Mouse (Mus musculus): ENCODE measurements around the gene Slc27a2. TPM values are rescaled to one million over a fixed set of nuclear protein-coding genes. Genes with fewer than 3 reads are reported as not detected.

Gene Slc27a2
- polyA plus RNA-seq, 1 experiment from 2014 or later, result not detected

DNA sequence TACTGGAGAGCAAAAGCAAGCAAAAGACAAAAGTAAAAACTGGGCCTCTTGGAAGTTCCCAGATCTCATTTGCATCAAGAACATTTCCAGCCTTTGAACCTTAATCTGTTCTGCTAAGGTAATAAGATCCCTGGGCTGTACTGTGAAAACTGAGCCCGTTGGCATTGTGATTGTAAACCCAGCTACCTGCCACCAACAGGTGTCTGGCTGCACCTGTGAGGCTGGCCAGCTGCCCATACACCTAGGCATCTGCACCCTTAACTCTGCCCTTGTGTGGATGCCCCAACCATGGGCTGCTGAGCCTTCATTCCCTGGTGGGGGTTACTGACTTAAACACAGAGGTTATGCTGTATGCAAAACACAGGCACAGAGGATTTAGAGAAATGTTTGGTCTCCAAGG lies 20.0 kb downstream of the Slc27a2 start:
- Histone ChIP-seq H3K36me3 (ENCODE audit: control insufficient read depth, insufficient read depth, low read length) (no peaks in the 10 kb centered on the region), H3K27ac (replicated peaks; ENCODE audit: low read depth, low read length) (no peak overlapping the region), H3K9me3 (ENCODE audit: control insufficient read depth, low read length) (no peaks in the 10 kb centered on the region), H3K27me3 (ENCODE audit: control insufficient read depth, insufficient read depth, low read length) (no peaks in the 10 kb centered on the region), H3K4me1 (ENCODE audit: control insufficient read depth, insufficient read depth, low read length) (no peaks in the 10 kb centered on the region), H3K4me3 (ENCODE audit: low read depth, low read length) (no peak overlapping the region), H3K4me2 (ENCODE audit: low read depth, severe bottlenecking) (no peak overlapping the region), H3K9ac (ENCODE audit: low read length) (no peak overlapping the region)
- ATAC-seq (ENCODE audit: insufficient number of reproducible peaks, low FRiP score, low TSS enrichment, low read depth) (no peak), DNase-seq (ENCODE audit: low spot score) (no peak)
- 54% methylated on average over 1 of the region's 1 CpGs for WGBS

- no peaks in the 10 kb centered on the region for H3K36me3 ChIP-seq (ENCODE audit: control insufficient read depth, insufficient read depth, low read length)
- no peak overlapping the region for H3K4me3 ChIP-seq (ENCODE audit: low read depth, low read length)
- no peaks in the 10 kb centered on the region for H3K9me3 ChIP-seq (ENCODE audit: control insufficient read depth, low read length)
- ATAC-seq (ENCODE audit: insufficient number of reproducible peaks, low FRiP score, low TSS enrichment, low read depth), result no peak
- no peak overlapping the region for H3K4me2 ChIP-seq (ENCODE audit: low read depth, severe bottlenecking)
- DNase-seq (ENCODE audit: low spot score), result no peak
- 80% methylated on average over 4 of the region's 4 CpGs for WGBS
- no peaks in the 10 kb centered on the region for H3K27me3 ChIP-seq (ENCODE audit: control insufficient read depth, insufficient read depth, low read length)
- no peaks in the 10 kb centered on the region for H3K4me1 ChIP-seq (ENCODE audit: control insufficient read depth, insufficient read depth, low read length)
- no peak overlapping the region for H3K9ac ChIP-seq (ENCODE audit: low read length)
- no peak overlapping the region for H3K27ac ChIP-seq (replicated peaks; ENCODE audit: low read depth, low read length)
These were observed 20.5 kb downstream of the Slc27a2 start for GRCm38 (mm10) chr2:126572747-126573146.

GRCm38 (mm10) chr2:126575391-126576176 lies 23.4 kb downstream of the Slc27a2 start:
- Histone ChIP-seq H3K9ac (ENCODE audit: low read length) (no peak overlapping the region), H3K4me1 (ENCODE audit: control insufficient read depth, insufficient read depth, low read length) (no peaks in the 10 kb centered on the region), H3K27me3 (ENCODE audit: control insufficient read depth, insufficient read depth, low read length) (no peaks in the 10 kb centered on the region), H3K4me3 (ENCODE audit: low read depth, low read length) (no peak overlapping the region), H3K9me3 (ENCODE audit: control insufficient read depth, low read length) (no peaks in the 10 kb centered on the region), H3K4me2 (ENCODE audit: low read depth, severe bottlenecking) (no peak overlapping the region), H3K27ac (replicated peaks; ENCODE audit: low read depth, low read length) (no peak overlapping the region), H3K36me3 (ENCODE audit: control insufficient read depth, insufficient read depth, low read length) (no peaks in the 10 kb centered on the region)
- no peak for ATAC-seq (ENCODE audit: insufficient number of reproducible peaks, low FRiP score, low TSS enrichment, low read depth)
- 80% methylated on average over 11 of the region's 11 CpGs for WGBS
- DNase-seq (ENCODE audit: low spot score), result no peak

DNA sequence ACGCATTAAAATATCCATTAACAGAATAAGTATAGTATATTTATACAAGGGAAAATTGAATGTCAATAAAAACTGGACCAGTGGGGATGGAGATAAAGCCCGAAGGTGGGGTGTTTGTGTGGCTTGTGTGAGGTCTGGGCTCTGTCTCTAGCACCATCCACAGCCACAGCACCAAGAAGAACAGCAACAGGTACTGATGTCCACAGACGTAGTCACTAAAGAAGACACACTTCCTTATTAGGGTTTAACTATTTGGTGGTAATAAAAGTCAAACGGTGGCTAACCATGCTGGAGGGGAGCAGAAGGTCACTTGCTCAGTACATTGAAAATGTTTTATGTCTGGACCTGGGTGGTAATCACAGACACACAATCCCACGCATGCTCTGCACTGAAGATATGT lies 25.2 kb downstream of the Slc27a2 start:
- Histone ChIP-seq H3K27ac (replicated peaks; ENCODE audit: low read depth, low read length) (no peak overlapping the region), H3K4me1 (ENCODE audit: control insufficient read depth, insufficient read depth, low read length) (no peaks in the 10 kb centered on the region), H3K9me3 (ENCODE audit: control insufficient read depth, low read length) (no peaks in the 10 kb centered on the region), H3K36me3 (ENCODE audit: control insufficient read depth, insufficient read depth, low read length) (no peaks in the 10 kb centered on the region), H3K4me2 (ENCODE audit: low read depth, severe bottlenecking) (no peak overlapping the region), H3K9ac (ENCODE audit: low read length) (no peak overlapping the region), H3K27me3 (ENCODE audit: control insufficient read depth, insufficient read depth, low read length) (no peaks in the 10 kb centered on the region), H3K4me3 (ENCODE audit: low read depth, low read length) (no peak overlapping the region)
- WGBS, result 72% methylated on average over 5 of the region's 5 CpGs
- DNase-seq (ENCODE audit: low spot score) (no peak), ATAC-seq (ENCODE audit: insufficient number of reproducible peaks, low FRiP score, low TSS enrichment, low read depth) (no peak)

DNA sequence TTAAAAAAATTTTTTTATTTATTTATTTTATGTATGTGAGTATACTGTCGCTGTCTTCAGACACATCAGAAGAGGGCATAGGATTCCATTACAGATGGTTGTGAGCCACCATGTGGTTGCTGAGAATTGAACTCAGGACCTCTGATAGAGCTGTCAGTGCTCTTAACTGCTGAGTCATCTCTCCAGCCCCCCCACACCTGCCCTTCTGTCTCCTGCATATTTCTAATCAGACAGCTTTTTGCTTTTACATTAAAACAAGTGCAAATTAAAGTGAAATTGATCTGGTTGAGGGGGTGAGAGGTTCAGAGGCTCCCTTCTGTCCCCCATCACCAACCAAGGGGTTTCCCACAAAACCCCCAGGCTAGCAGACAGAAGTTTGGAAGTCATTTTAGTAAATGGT lies 27.1 kb downstream of the Slc27a2 start:
- Histone ChIP-seq H3K9ac (ENCODE audit: low read length) (no peak overlapping the region), H3K36me3 (ENCODE audit: control insufficient read depth, insufficient read depth, low read length) (no peaks in the 10 kb centered on the region), H3K4me2 (ENCODE audit: low read depth, severe bottlenecking) (no peak overlapping the region), H3K27ac (replicated peaks; ENCODE audit: low read depth, low read length) (no peak overlapping the region), H3K4me3 (ENCODE audit: low read depth, low read length) (no peak overlapping the region), H3K9me3 (ENCODE audit: control insufficient read depth, low read length) (no peaks in the 10 kb centered on the region), H3K4me1 (ENCODE audit: control insufficient read depth, insufficient read depth, low read length) (no peaks in the 10 kb centered on the region), H3K27me3 (ENCODE audit: control insufficient read depth, insufficient read depth, low read length) (no peaks in the 10 kb centered on the region)
- WGBS, result 92% methylated on average over 1 of the region's 1 CpGs
- no peak for DNase-seq (ENCODE audit: low spot score)
- no peak for ATAC-seq (ENCODE audit: insufficient number of reproducible peaks, low FRiP score, low TSS enrichment, low read depth)

DNA sequence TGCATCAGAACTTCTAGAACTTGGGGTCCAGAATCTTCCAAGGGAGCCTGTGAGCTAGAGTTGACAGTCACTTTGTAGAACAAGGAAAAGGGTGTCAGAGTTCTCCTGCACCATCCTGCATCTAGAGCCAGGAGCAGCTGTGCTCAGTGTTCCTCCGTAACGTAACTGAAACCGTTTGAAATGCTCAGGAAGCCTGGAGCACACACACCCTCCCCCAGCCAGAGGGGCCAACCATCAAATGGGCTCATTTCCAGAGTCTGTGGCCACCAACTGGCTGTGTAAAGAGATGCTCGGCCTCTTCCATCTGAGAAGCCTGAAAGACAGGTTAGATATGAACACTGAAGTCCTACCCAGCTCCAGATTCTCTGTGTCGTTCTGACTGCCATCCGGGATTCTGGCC lies 31.8 kb downstream of the Slc27a2 start:
- no peak overlapping the region for H3K4me3 ChIP-seq (ENCODE audit: low read depth, low read length)
- ATAC-seq (ENCODE audit: insufficient number of reproducible peaks, low FRiP score, low TSS enrichment, low read depth) (no peak), DNase-seq (ENCODE audit: low spot score) (no peak)
- no peaks in the 10 kb centered on the region for H3K36me3 ChIP-seq (ENCODE audit: control insufficient read depth, insufficient read depth, low read length)
- H3K4me2 ChIP-seq (ENCODE audit: low read depth, severe bottlenecking), result no peak overlapping the region
- no peak overlapping the region for H3K9ac ChIP-seq (ENCODE audit: low read length)
- no peaks in the 10 kb centered on the region for H3K27me3 ChIP-seq (ENCODE audit: control insufficient read depth, insufficient read depth, low read length)
- no peaks in the 10 kb centered on the region for H3K9me3 ChIP-seq (ENCODE audit: control insufficient read depth, low read length)
- no peak overlapping the region for H3K27ac ChIP-seq (replicated peaks; ENCODE audit: low read depth, low read length)
- H3K4me1 ChIP-seq (ENCODE audit: control insufficient read depth, insufficient read depth, low read length), result no peaks in the 10 kb centered on the region
- 68% methylated on average over 6 of the region's 6 CpGs for WGBS

DNA sequence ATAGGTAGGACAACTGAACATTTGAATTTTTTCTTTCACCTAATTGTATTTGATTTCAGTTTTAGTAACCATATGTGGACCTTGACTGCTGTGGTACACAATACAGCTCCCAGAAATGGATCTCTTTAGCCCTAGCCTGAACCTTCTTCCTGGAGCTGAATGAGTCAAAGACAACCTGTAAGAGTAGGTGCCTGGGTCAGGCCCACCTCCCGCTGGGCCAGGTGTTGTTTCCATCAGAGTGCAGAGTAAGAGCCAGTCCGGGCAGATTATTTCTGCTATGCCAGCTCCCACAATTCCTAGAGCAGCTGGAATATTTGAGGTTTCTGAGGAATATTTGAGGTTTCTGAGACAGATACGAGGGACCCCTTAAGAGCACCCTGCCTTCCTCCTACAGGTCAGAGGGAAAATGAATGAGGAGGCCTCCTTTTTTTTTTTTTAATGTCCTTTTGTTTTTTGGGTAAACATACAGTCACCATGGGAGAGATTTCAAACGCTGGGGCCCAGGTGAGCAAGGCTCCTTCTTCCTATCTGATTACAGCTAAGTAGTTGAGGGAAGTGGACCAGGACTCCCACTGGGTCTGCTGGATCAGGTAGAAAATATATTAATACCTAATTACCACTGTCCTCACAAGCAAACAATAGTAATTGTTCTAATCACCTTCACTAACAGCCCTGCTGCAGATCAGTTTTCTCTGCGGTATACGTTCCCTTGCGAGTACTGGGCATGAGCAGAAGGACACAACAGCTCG lies 32.6 kb downstream of the Slc27a2 start:
- H3K9me3 ChIP-seq (ENCODE audit: control insufficient read depth, low read length), result no peaks in the 10 kb centered on the region
- H3K9ac ChIP-seq (ENCODE audit: low read length), result no peak overlapping the region
- no peak for DNase-seq (ENCODE audit: low spot score)
- no peak for ATAC-seq (ENCODE audit: insufficient number of reproducible peaks, low FRiP score, low TSS enrichment, low read depth)
- no peak overlapping the region for H3K4me2 ChIP-seq (ENCODE audit: low read depth, severe bottlenecking)
- H3K4me3 ChIP-seq (ENCODE audit: low read depth, low read length), result no peak overlapping the region
- H3K27ac ChIP-seq (replicated peaks; ENCODE audit: low read depth, low read length), result no peak overlapping the region
- H3K27me3 ChIP-seq (ENCODE audit: control insufficient read depth, insufficient read depth, low read length), result no peaks in the 10 kb centered on the region
- no peaks in the 10 kb centered on the region for H3K36me3 ChIP-seq (ENCODE audit: control insufficient read depth, insufficient read depth, low read length)
- 76% methylated on average over 8 of the region's 8 CpGs for WGBS
- H3K4me1 ChIP-seq (ENCODE audit: control insufficient read depth, insufficient read depth, low read length), result no peaks in the 10 kb centered on the region

GRCm38 (mm10) chr2:126587468-126587867 lies 35.3 kb downstream of the Slc27a2 start:
- DNase-seq (ENCODE audit: low spot score), result no peak
- no peaks in the 10 kb centered on the region for H3K4me1 ChIP-seq (ENCODE audit: control insufficient read depth, insufficient read depth, low read length)
- no peak overlapping the region for H3K4me3 ChIP-seq (ENCODE audit: low read depth, low read length)
- no peak for ATAC-seq (ENCODE audit: insufficient number of reproducible peaks, low FRiP score, low TSS enrichment, low read depth)
- no peak overlapping the region for H3K9ac ChIP-seq (ENCODE audit: low read length)
- H3K9me3 ChIP-seq (ENCODE audit: control insufficient read depth, low read length), result no peaks in the 10 kb centered on the region
- H3K36me3 ChIP-seq (ENCODE audit: control insufficient read depth, insufficient read depth, low read length), result no peaks in the 10 kb centered on the region
- no peak overlapping the region for H3K4me2 ChIP-seq (ENCODE audit: low read depth, severe bottlenecking)
- H3K27ac ChIP-seq (replicated peaks; ENCODE audit: low read depth, low read length), result no peak overlapping the region
- 87% methylated on average over 3 of the region's 3 CpGs for WGBS
- H3K27me3 ChIP-seq (ENCODE audit: control insufficient read depth, insufficient read depth, low read length), result no peaks in the 10 kb centered on the region
